Mouse (Mus musculus) heart, adult 2 months (tissue): ENCODE measurements at regions not wholly inside any gene's neighbourhood (a gene's known extent, or its start where the extent isn't known, plus 50 kb on each side); places are given as distances from the start of the nearest gene placed in this dataset.

Experiments used
- CTCF ChIP-seq: fragments of 200-600 bp; IDR thresholded peaks from 2 replicates; pipeline ENCODE4 v1.8.1; 2022; ENCODE audit warnings: antibody characterized with exemption, mild to moderate bottlenecking, moderate library complexity
- POLR2A ChIP-seq: fragments of 200-500 bp; IDR thresholded peaks from 2 replicates; pipeline ENCODE4 v1.6.1; 2011; ENCODE audit warnings: mild to moderate bottlenecking, low read depth, low read length, control low read depth; ENCODE audit not compliant: insufficient read depth

DNA sequence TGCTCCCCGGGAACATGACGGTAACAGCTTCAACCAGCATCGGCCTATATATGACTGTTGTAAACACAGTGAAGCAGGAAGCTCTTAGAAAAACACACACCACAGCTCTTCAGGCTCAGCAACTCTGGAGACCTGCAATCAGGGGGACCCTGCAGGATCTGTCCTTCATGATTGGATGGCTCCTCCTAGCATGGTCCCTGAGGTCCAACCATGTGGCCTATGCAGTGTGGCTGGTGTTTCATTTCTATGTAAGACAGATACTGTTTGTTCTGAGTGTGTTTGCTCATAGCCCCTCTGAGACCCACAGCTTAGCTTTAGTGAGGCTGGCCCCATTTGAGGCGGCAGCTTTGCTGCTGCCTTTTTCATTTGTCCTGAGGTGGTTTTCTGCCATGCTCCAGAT is 68.8 kb upstream of the Lrpap1 start:
- TF ChIP-seq CTCF: no peak
- TF ChIP-seq POLR2A: no peak
